Comparison of ENCODE assay signal across 24 mouse cellular contexts in genomic region chr1:93693943-93694342, GRCm38 (mm10). TPM values are rescaled to one million over a fixed set of nuclear protein-coding genes. Genes with fewer than 3 reads are reported as not detected.
DNase-seq lines count a peak whose midpoint lies in the region; ATAC-seq and TF ChIP-seq lines count a peak whose summit lies in the region.
"Had no signal": no experiment of that assay in that cellular context is flagged by ENCODE, and none has a peak within 500 bp of the region (broad histone marks: within the 10 kb centered on the region; RNA-seq: fewer than 3 reads in every experiment).

No protein-coding gene starts in this region.

- 33% methylated on average over 10 of the region's 10 CpGs for WGBS in liver, adult 2 months
- WGBS in intestine, embryonic 16.5 days = 94% methylated on average over 10 of the region's 10 CpGs
- 64% methylated on average over 10 of the region's 10 CpGs for WGBS in small intestine, adult 2 months

- no peaks in the 10 kb centered on the region for H3K27me3 ChIP-seq in liver, adult 2 months (ENCODE audit: control insufficient read depth, insufficient read depth, low read length)
- no peaks in the 10 kb centered on the region for H3K27me3 ChIP-seq in intestine, embryonic 16.5 days (replicated peaks; ENCODE audit: control insufficient read depth, insufficient read depth, low read length)
- H3K27me3 ChIP-seq in small intestine, adult 2 months (ENCODE audit: control insufficient read depth, insufficient read depth, low read length) = no peaks in the 10 kb centered on the region
- H3K27me3 ChIP-seq: embryonic facial prominence, embryonic 15.5 days; hindbrain, embryonic 15.5 days; limb, embryonic 12.5 days; liver, embryonic 15.5 days; midbrain, embryonic 12.5 days; neural tube, embryonic 12.5 days had no signal

- no peak for TF ChIP-seq POLR2A in liver, adult 2 months (IDR thresholded peaks at IDR 0.05; ENCODE audit: extremely low read depth, insufficient read depth, low read length)
- TF ChIP-seq POLR2A in small intestine, adult 2 months (IDR thresholded peaks at IDR 0.05; ENCODE audit: low read depth, low read length) = no peak

- H3K9me3 ChIP-seq in intestine, embryonic 16.5 days (ENCODE audit: control insufficient read depth, low read length) = no peaks in the 10 kb centered on the region
- H3K9me3 ChIP-seq: embryonic facial prominence, embryonic 15.5 days; heart, embryonic 10.5 days; hindbrain, embryonic 15.5 days; limb, embryonic 12.5 days; liver, embryonic 15.5 days; midbrain, embryonic 12.5 days; neural tube, embryonic 12.5 days had no signal

- H3K79me2 ChIP-seq in liver, adult 2 months (ENCODE audit: control insufficient read depth, insufficient read depth, low read length) = peaks cover 3% of the 10 kb centered on the region; the same call in 1 of the 2 replicates

- peak overlapping the region; percentile 1 for H3K4me3 ChIP-seq in liver, adult 2 months (ENCODE audit: insufficient read depth, low read depth, low read length)
- no peak overlapping the region for H3K4me3 ChIP-seq in intestine, embryonic 16.5 days (ENCODE audit: low read length)
- peak overlapping the region; percentile 21 for H3K4me3 ChIP-seq in small intestine, adult 2 months (ENCODE audit: low read depth, low read length)
- H3K4me3 ChIP-seq: embryonic facial prominence, embryonic 15.5 days; gastrocnemius, adult 2 months; heart, embryonic 10.5 days; hindbrain, embryonic 15.5 days; limb, embryonic 12.5 days; liver, embryonic 15.5 days; midbrain, embryonic 12.5 days; neural tube, embryonic 12.5 days had no signal

- H3K27ac ChIP-seq in liver, adult 2 months (replicated peaks; ENCODE audit: insufficient read depth, low read depth, low read length) = peak overlapping the region; percentile 85
- H3K27ac ChIP-seq in intestine, embryonic 16.5 days (ENCODE audit: low read length) = peak overlapping the region; percentile 53
- H3K27ac ChIP-seq in small intestine, adult 2 months (ENCODE audit: insufficient read depth, low read depth, low read length) = peak overlapping the region; percentile 44
- H3K27ac ChIP-seq: embryonic facial prominence, embryonic 15.5 days; heart, embryonic 10.5 days; hindbrain, embryonic 15.5 days; limb, embryonic 12.5 days; liver, embryonic 15.5 days; midbrain, embryonic 12.5 days; neural tube, embryonic 12.5 days had no signal

- peaks cover 20% of the 10 kb centered on the region for H3K4me1 ChIP-seq in liver, adult 2 months (ENCODE audit: control insufficient read depth, insufficient read depth, low read length)
- H3K4me1 ChIP-seq in intestine, embryonic 16.5 days (ENCODE audit: control insufficient read depth, insufficient read depth, low read length) = peaks cover 7% of the 10 kb centered on the region; the same call in 1 of the 2 replicates
- peaks cover 23% of the 10 kb centered on the region for H3K4me1 ChIP-seq in small intestine, adult 2 months (ENCODE audit: control insufficient read depth, insufficient read depth, insufficient read length, low read length)
- H3K4me1 ChIP-seq: embryonic facial prominence, embryonic 15.5 days; limb, embryonic 12.5 days; midbrain, embryonic 12.5 days had no signal

- H3K9ac ChIP-seq in liver, adult 2 months (ENCODE audit: low read depth, low read length) = 0 out of 2 replicates have a peak overlapping the region, but pooled peaks have one; percentile 4
- no peak overlapping the region for H3K9ac ChIP-seq in intestine, embryonic 16.5 days (ENCODE audit: low read depth, low read length)
- H3K9ac ChIP-seq: embryonic facial prominence, embryonic 15.5 days; hindbrain, embryonic 15.5 days; limb, embryonic 12.5 days; liver, embryonic 15.5 days; midbrain, embryonic 12.5 days; neural tube, embryonic 12.5 days had no signal

- 0 out of 2 replicates have a peak, but pooled peaks have one; percentile 12 for TF ChIP-seq CTCF in liver, adult 2 months (IDR thresholded peaks at IDR 0.05; ENCODE audit: low read depth, low read length)
- TF ChIP-seq CTCF in small intestine, adult 2 months (IDR thresholded peaks at IDR 0.05; ENCODE audit: extremely low read depth, insufficient read length, insufficient replicate concordance, low read depth, low read length) = no peak

- 0 out of 2 replicates have a peak, but pooled peaks have one; percentile 24 for ATAC-seq in intestine, embryonic 16.5 days
- no peak for ATAC-seq in monocyte, adult 5-6 weeks (replicated peaks; ENCODE audit: insufficient number of reproducible peaks, low FRiP score, low TSS enrichment, poor library complexity, severe bottlenecking)
- ATAC-seq: forebrain, embryonic 14.5 days had no signal

- peak; percentile 76 for DNase-seq in liver, adult 2 months (ENCODE audit: extremely low read depth, low read depth, low spot score)
- no peak for DNase-seq in liver
- DNase-seq in kidney, postnatal 10 days = peak; percentile 27
- DNase-seq in cerebellum, adult 18-20 months = no peak
- DNase-seq: adrenal gland, postnatal 10 days; cerebellum, adult 9-10 months; gastrocnemius, adult 2 months; heart, postnatal 4 days; layer of hippocampus, postnatal 36 days; lung, postnatal 10 days; right cerebral cortex, postnatal 25 days; thymus, adult 2 months; thymus, postnatal 4 days had no signal

- H3K4me2 ChIP-seq in intestine, embryonic 16.5 days (ENCODE audit: low read depth, low read length) = no peak overlapping the region
- H3K4me2 ChIP-seq: embryonic facial prominence, embryonic 15.5 days; hindbrain, embryonic 15.5 days; limb, embryonic 12.5 days; liver, embryonic 15.5 days; midbrain, embryonic 12.5 days; neural tube, embryonic 12.5 days had no signal

- H3K36me3 ChIP-seq in liver, adult 2 months (ENCODE audit: control insufficient read depth, insufficient read depth, low read length) = no peaks in the 10 kb centered on the region
- H3K36me3 ChIP-seq in intestine, embryonic 16.5 days (ENCODE audit: control insufficient read depth, insufficient read depth, low read length) = no peaks in the 10 kb centered on the region
- peaks cover 5% of the 10 kb centered on the region; the same call in 1 of the 2 replicates for H3K36me3 ChIP-seq in small intestine, adult 2 months (ENCODE audit: control insufficient read depth, insufficient read depth, low read length)
- H3K36me3 ChIP-seq: liver, embryonic 15.5 days had no signal

RNA-seq across cellular contexts. Expression of gene Bok, which starts 8.5 kb away (rescaled TPM):
- 7.3 and 8.9 TPM in 2 replicates for total RNA-seq in liver, adult 2 months (2014; rRNA removed)
- polyA plus RNA-seq in liver, adult 2 months (2012; rRNA removed) = 11.5 and 15.9 TPM in 2 replicates
- polyA plus RNA-seq in intestine, embryonic 16.5 days (2015; fragmentation: Nextera tagmentation; extraction: Ambion mirVana) = 44.7 and 53.0 TPM in 2 replicates
- polyA plus RNA-seq in small intestine, adult 2 months (2012; rRNA removed) = 57.1 and 106 TPM in 2 replicates
- not detected in 3 replicates for total RNA-seq in monocyte, adult 5-6 weeks (2017)

RNA-seq across cellular contexts. Expression of gene Stk25, which starts 35.5 kb away (rescaled TPM):
- total RNA-seq in liver, adult 2 months (2014; rRNA removed) = 22.0 and 31.7 TPM in 2 replicates
- polyA plus RNA-seq in liver, adult 2 months (2012; rRNA removed) = 33.9 and 41.4 TPM in 2 replicates
- polyA plus RNA-seq in intestine, embryonic 16.5 days (2015; fragmentation: Nextera tagmentation; extraction: Ambion mirVana) = 164 and 171 TPM in 2 replicates
- 217 and 306 TPM in 2 replicates for polyA plus RNA-seq in small intestine, adult 2 months (2012; rRNA removed)
- 26.7 to 48.0 TPM (median 46.0 TPM) in 3 replicates for total RNA-seq in monocyte, adult 5-6 weeks (2017)

RNA-seq across cellular contexts. Expression of gene Atg4b, which starts 57.4 kb away (rescaled TPM):
- total RNA-seq in liver, adult 2 months (2014; rRNA removed) = 18.7 and 20.0 TPM in 2 replicates
- 27.8 and 29.1 TPM in 2 replicates for polyA plus RNA-seq in liver, adult 2 months (2012; rRNA removed)
- 64.9 and 69.1 TPM in 2 replicates for polyA plus RNA-seq in intestine, embryonic 16.5 days (2015; fragmentation: Nextera tagmentation; extraction: Ambion mirVana)
- 28.1 and 44.7 TPM in 2 replicates for polyA plus RNA-seq in small intestine, adult 2 months (2012; rRNA removed)
- total RNA-seq in monocyte, adult 5-6 weeks (2017) = 21.7 to 86.4 TPM (median 55.1 TPM) in 3 replicates

Comparison
In these comparisons a context has a peak if more than half of its experiments do, and no peak if none do; other contexts are left out.
1. DNase-seq: peak in liver, adult 2 months (single experiment) and kidney, postnatal 10 days (single experiment); none in liver (single experiment) and cerebellum, adult 18-20 months (0 of 2).
2. Peak in every context shown above with its lines, with median percentiles within 50 percentile points of each other: H3K27ac ChIP-seq.